Mouse (Mus musculus) midbrain, postnatal 0 days (tissue): ENCODE results near the gene Galnt10. TPM values are rescaled to one million over a fixed set of nuclear protein-coding genes. Genes with fewer than 3 reads are reported as not detected.

Experiments
- ATAC-seq: fragments of 200-750 bp; cut with Nextera tagmentation; 2 replicates; pipeline ENCODE4 v1.8.0; 2017; ENCODE audit warnings: moderate number of reproducible peaks, mild to moderate bottlenecking, moderate TSS enrichment, moderate library complexity; ENCODE audit not compliant: low FRiP score
- DNase-seq: peaks from one replicate; pipeline ENCODE4 v3.0.0-alpha.2; 2015; ENCODE audit warnings: low spot score
- H3K27ac ChIP-seq: fragments of 300-500 bp; sonication (generic); 2 replicates; pipeline ENCODE4 v1.5.1; 2014; ENCODE audit warnings: low read depth, mild to moderate bottlenecking, low read length, mixed read lengths
- H3K27me3 ChIP-seq: fragments of 300-500 bp; sonication (generic); 2 replicates; pipeline ENCODE4 v1.6.1; 2014; ENCODE audit warnings: low read length, control low read depth, mixed read lengths; ENCODE audit not compliant: insufficient read depth
- H3K36me3 ChIP-seq: fragments of 300-500 bp; sonication (generic); 2 replicates; pipeline ENCODE4 v1.6.1; 2014; ENCODE audit warnings: low read length, control low read depth, mixed read lengths; ENCODE audit not compliant: insufficient read depth
- H3K4me1 ChIP-seq: fragments of 300-500 bp; sonication (generic); 2 replicates; pipeline ENCODE4 v1.6.1; 2014; ENCODE audit warnings: mild to moderate bottlenecking, control low read depth, antibody characterized with exemption, low read length, mixed read lengths; ENCODE audit not compliant: insufficient read depth
- H3K4me2 ChIP-seq: fragments of 300-500 bp; sonication (generic); 2 replicates; pipeline ENCODE4 v1.6.1; 2014; ENCODE audit warnings: low read depth, mild to moderate bottlenecking, low read length, mixed read lengths; ENCODE audit not compliant: poor library complexity, severe bottlenecking
- H3K4me3 ChIP-seq: fragments of 300-500 bp; sonication (generic); 2 replicates; pipeline ENCODE4 v1.5.1; 2014; ENCODE audit warnings: low read depth, mild to moderate bottlenecking, low read length, moderate library complexity
- H3K9ac ChIP-seq: fragments of 300-500 bp; sonication (generic); replicated peaks from 2 replicates; pipeline ENCODE4 v1.6.1; 2014; ENCODE audit warnings: mild to moderate bottlenecking, low read length, moderate library complexity, mixed read lengths; ENCODE audit not compliant: poor library complexity, severe bottlenecking
- H3K9me3 ChIP-seq: fragments of 300-500 bp; sonication (generic); 2 replicates; pipeline ENCODE4 v1.6.1; 2016; ENCODE audit warnings: low read length, control low read depth
- CTCF ChIP-seq: IDR thresholded peaks from 2 replicates; pipeline ENCODE4 v1.5.1; 2016; ENCODE audit warnings: antibody characterized with exemption, mild to moderate bottlenecking
- WGBS: fragments of 180-500 bp; shearing (Covaris S2); extraction: QIAGEN DNeasy Blood & Tissue Kit; methylation state at CpG from one replicate; pipeline ENCODE4 v1.1.7; 2014; 5-methylcytosine and 5-hydroxymethylcytosine counted together
- polyA plus RNA-seq: library from polyadenylated mRNA; unstranded; fragments of >200 nt; fragmentation: Nextera tagmentation; extraction: Ambion mirVana; gene quantifications from 2 replicates; pipeline ENCODE4 v1.2.1, GENCODE M21; 2015
- total RNA-seq: library from RNA; depleted of rRNA; stranded (reverse); fragments of >200 nt; gene quantifications from 2 replicates; pipeline ENCODE4 v1.2.3, GENCODE M21; 2014

The Galnt10 gene
- total and polyA plus RNA-seq, 2 experiments from 2014 or later: 11.8 to 26.0 TPM

DNA sequence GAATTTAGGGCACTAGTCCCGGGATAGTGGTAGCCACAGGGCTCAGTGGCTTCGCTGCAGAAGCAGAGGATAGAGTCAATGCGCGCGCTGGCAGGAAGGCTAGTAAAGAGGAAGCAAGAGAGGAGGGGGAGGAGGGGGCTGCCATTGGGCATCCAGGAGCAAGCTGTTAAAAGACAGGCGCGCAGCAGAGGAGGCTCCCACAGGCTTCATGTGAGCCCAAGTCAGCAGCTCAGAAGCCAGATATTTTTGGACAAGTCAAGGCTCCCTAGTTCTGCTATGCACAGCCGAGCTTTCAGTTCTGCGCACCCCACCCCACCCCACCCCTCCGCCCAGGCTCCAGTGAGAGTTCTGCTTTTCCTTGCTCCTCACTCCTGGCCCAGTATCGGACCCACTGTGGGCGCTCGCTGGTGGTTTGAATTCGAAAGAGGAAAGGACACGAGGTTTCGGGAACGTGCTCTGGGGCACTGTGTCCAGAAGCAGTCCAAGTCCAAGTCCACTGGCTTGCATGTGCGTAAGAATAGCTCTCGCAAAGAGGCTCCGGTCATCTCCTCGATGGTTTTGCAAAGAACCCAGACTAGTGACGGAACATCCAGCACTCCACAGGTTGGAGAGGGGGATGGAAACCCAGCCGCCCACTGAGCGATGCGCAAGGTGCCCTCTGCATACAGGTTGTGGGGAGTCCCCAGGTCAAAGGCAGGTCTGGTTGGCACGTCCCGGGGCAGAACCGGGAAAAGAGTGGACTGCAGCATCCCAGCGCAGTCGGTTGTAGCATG, 811 bp upstream of the Galnt10 start:
- H3K9me3 ChIP-seq: no peaks in the 10 kb centered on the region
- no peaks in the 10 kb centered on the region for H3K27me3 ChIP-seq
- WGBS: under 1% methylated on average over 30 of the region's 30 CpGs
- peak overlapping the region; percentile 79 for H3K4me3 ChIP-seq
- DNase-seq (peak; percentile 62), ATAC-seq (peak; percentile 43)
- H3K9ac ChIP-seq: peak overlapping the region; percentile 64
- H3K36me3 ChIP-seq: no peaks in the 10 kb centered on the region
- TF ChIP-seq CTCF: no peak
- peak overlapping the region; percentile 60 for H3K27ac ChIP-seq
- H3K4me2 ChIP-seq: peak overlapping the region; percentile 97
- peaks cover 14% of the 10 kb centered on the region; the same call in 1 of the 2 replicates for H3K4me1 ChIP-seq

DNA sequence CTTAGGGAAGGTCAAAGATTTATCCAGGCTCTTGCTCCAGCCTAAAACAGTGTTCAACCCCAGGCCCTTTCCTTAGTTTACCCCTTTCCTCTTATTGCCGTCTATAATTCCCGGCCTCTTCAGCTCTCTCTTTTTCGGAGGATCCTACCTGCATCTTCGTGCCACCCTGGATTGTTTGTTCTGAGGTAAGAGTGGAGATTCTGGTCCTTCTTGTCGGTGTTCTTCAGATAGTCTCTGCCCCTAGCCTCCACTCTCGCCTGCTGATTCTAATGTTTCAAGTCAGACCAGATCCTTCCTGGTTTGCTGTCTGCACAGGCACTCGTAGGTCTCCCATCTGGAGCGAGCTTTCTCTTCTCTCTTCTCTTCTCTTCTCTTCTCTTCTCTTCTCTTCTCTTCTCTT, 605 bp downstream of the Galnt10 start:
- no peak for TF ChIP-seq CTCF
- Histone ChIP-seq H3K36me3 (no peaks in the 10 kb centered on the region), H3K4me3 (peak overlapping the region; percentile 79), H3K4me1 (peaks cover 22% of the 10 kb centered on the region; the same call in 1 of the 2 replicates), H3K27me3 (no peaks in the 10 kb centered on the region), H3K9ac (peak overlapping the region; percentile 64), H3K4me2 (peak overlapping the region; percentile 97), H3K27ac (no peak overlapping the region), H3K9me3 (no peaks in the 10 kb centered on the region)
- DNase-seq (no peak), ATAC-seq (no peak)
- WGBS: 19% methylated on average over 8 of the region's 8 CpGs

DNA sequence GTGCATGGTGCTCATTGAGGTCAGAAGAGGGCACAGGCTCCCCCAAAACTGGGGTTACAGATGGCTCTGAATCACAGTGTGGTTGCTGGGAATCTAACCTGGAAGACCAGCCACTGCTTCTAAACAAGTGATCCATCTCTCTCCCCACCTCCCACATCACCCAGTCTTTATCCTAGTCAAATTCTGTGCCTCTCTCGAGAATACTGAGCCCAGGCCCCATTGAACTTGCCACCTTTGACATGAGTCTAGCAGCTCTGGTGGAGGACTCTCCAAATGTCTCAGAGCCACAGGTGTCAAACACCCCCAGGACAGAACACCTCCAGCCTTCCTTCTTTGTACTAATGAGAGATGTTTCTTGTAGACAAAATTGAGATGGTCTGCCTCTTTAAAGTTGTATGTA, 1.2 kb downstream of the Galnt10 start:
- DNase-seq: no peak
- Histone ChIP-seq H3K4me1 (peaks cover 26% of the 10 kb centered on the region; the same call in 1 of the 2 replicates), H3K4me3 (peak overlapping the region; percentile 79), H3K9me3 (no peaks in the 10 kb centered on the region), H3K27me3 (no peaks in the 10 kb centered on the region), H3K27ac (no peak overlapping the region), H3K36me3 (no peaks in the 10 kb centered on the region), H3K4me2 (peak overlapping the region; percentile 97), H3K9ac (no peak overlapping the region)
- no peak for ATAC-seq
- WGBS: 19% methylated on average over 1 of the region's 1 CpGs
- TF ChIP-seq CTCF: no peak

DNA sequence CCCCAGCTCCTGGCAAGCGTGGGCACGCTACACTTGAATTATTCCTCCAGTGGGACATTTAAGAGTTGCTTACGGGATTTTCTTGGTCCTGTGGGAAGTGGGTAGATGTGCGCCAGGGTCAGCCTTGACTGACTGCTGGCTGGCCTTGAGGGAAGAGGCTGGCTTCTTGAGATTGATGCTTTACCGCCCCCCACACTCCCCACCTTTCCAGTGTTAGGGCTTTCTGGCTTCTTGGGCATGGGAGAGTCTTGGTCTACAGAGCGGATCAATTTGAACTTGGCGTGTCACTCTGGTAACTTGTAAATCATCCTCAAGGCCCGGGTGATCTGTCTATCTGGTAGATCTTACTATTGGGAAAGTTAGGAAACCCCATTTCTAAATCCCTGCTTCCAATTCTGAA, 1.7 kb downstream of the Galnt10 start:
- 73% methylated on average over 8 of the region's 8 CpGs for WGBS
- peaks cover 26% of the 10 kb centered on the region; the same call in 1 of the 2 replicates for H3K4me1 ChIP-seq

DNA sequence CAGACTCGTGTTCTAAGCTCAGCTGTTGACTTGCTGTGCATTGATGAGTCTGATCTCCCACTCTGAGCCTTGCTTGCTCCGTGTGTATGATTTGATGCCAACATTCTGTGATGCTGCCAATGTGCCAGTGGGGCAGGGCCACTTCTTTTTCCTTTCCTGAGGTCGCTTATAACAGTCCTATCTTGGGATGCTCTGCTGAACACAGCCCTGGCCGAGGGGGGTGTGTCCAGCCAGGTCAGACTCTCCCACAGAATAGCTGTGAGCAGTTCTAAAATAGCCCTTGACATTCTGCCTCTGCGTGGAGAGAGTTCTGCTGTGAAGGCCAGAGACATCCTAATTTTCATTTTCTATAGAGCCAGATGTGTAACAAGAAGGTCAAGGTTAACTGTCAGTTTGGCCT, 2.2 kb downstream of the Galnt10 start:
- H3K9ac ChIP-seq: no peak overlapping the region
- TF ChIP-seq CTCF: no peak
- H3K4me2 ChIP-seq: peak overlapping the region; percentile 97
- peak overlapping the region; percentile 79; the same call in 1 of the 2 replicates for H3K4me3 ChIP-seq
- no peak overlapping the region for H3K27ac ChIP-seq
- no peaks in the 10 kb centered on the region for H3K9me3 ChIP-seq
- H3K36me3 ChIP-seq: no peaks in the 10 kb centered on the region
- DNase-seq (no peak), ATAC-seq (no peak)
- WGBS: 47% methylated on average over 5 of the region's 5 CpGs
- no peaks in the 10 kb centered on the region for H3K27me3 ChIP-seq
- peaks cover 26% of the 10 kb centered on the region; the same call in 1 of the 2 replicates for H3K4me1 ChIP-seq

More for the DNA sequence above, 1.7 kb downstream of the Galnt10 start:
- Histone ChIP-seq H3K36me3 (no peaks in the 10 kb centered on the region), H3K27me3 (no peaks in the 10 kb centered on the region), H3K27ac (no peak overlapping the region), H3K9ac (0 out of 2 replicates have a peak overlapping the region, but pooled peaks have one; percentile 36), H3K4me2 (peak overlapping the region; percentile 97), H3K9me3 (no peaks in the 10 kb centered on the region), H3K4me3 (peak overlapping the region; percentile 79)
- no peak for TF ChIP-seq CTCF
- ATAC-seq (no peak), DNase-seq (no peak)

DNA sequence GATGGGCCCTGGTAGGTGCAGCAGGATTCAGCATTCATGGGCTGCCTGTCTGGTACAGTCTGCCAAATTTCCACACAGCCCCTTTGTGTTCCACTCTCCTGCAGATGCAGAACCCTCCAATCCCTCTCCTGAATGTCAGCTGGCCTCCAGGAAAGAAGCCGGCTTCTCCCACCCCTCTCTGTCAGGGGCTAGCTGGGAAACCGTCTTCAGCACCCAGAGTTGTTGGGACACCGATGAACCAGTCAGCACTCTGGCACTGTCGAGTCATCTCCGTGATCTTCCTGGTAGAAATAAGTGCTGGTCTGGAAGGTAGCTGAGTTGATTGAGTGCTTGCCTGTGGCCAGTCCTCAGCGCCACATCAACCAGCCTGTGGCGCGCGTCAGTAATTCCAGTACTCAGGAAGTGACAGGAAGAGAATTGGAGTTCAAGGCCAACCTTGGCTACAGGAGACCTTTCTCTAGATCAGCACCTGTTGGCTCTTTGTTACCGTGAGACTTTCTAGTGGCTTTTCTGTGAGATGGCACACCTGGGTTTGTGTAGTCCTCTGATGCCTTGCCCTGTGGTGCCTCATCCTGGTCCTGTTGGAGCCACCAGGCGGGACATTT, 3.1 kb downstream of the Galnt10 start:
- H3K27ac ChIP-seq: no peak overlapping the region
- DNase-seq (no peak), ATAC-seq (no peak)
- 94% methylated on average over 11 of the region's 11 CpGs for WGBS
- H3K36me3 ChIP-seq: no peaks in the 10 kb centered on the region
- H3K27me3 ChIP-seq: no peaks in the 10 kb centered on the region
- no peak for TF ChIP-seq CTCF
- H3K4me1 ChIP-seq: peaks cover 26% of the 10 kb centered on the region; the same call in 1 of the 2 replicates
- no peak overlapping the region for H3K4me3 ChIP-seq
- peak overlapping the region; percentile 12; the same call in 1 of the 2 replicates for H3K4me2 ChIP-seq
- H3K9me3 ChIP-seq: no peaks in the 10 kb centered on the region
- 0 out of 2 replicates have a peak overlapping the region, but pooled peaks have one; percentile 2 for H3K9ac ChIP-seq
